Mouse (Mus musculus) liver, postnatal 0 days (tissue): ENCODE data around the gene Nectin2.
A peak's percentile ranks its signal among the peaks of the same experiment; 100 is the strongest.

Experiments
- CTCF ChIP-seq: sonication (generic); IDR thresholded peaks from 2 replicates; pipeline ENCODE4 v1.5.1; 2016; ENCODE audit warnings: antibody characterized with exemption, low read depth
- EP300 ChIP-seq: IDR thresholded peaks from 2 replicates; pipeline ENCODE4 v1.6.1; 2016; ENCODE audit warnings: antibody characterized with exemption, low read depth, mild to moderate bottlenecking

DNA sequence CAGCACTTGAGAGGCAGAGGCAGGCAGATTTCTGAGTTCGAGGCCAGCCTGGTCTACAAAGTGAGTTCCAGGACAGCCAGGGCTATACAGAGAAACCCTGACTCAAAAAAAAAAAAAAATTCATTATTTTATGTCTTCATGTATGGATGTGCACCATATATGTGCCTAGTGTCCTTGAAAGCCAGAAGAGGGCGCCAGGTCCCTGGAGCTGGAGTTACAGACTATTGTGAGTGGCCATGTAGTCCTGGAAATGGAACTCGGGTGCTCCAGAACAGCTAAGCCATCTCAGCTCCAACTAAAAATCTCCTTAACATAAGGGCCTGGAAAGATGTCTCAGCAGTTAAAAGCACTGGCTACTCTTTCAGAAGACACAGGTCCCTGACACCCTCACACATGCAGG lies 83.5 kb downstream of the Nectin2 start:
- TF ChIP-seq CTCF (peak; percentile 56), EP300 (no peak)
